Mouse (Mus musculus) lung, postnatal 0 days (tissue): Measurements from ENCODE around the gene Fopnl.

Source experiments
- CTCF ChIP-seq: IDR thresholded peaks from 2 replicates; pipeline ENCODE4 v1.5.1; 2016; ENCODE audit warnings: antibody characterized with exemption, mild to moderate bottlenecking
- EP300 ChIP-seq: IDR thresholded peaks from 2 replicates; pipeline ENCODE4 v1.6.1; 2016; ENCODE audit warnings: antibody characterized with exemption, mild to moderate bottlenecking, control low read depth

- no peak for TF ChIP-seq EP300
- TF ChIP-seq CTCF: no peak
Measured at GRCm38 (mm10) chr16:14297746-14298145, 19.5 kb downstream of the Fopnl start.
